Comparison of ENCODE assay signal across 9 mouse cellular contexts in the genomic region with DNA sequence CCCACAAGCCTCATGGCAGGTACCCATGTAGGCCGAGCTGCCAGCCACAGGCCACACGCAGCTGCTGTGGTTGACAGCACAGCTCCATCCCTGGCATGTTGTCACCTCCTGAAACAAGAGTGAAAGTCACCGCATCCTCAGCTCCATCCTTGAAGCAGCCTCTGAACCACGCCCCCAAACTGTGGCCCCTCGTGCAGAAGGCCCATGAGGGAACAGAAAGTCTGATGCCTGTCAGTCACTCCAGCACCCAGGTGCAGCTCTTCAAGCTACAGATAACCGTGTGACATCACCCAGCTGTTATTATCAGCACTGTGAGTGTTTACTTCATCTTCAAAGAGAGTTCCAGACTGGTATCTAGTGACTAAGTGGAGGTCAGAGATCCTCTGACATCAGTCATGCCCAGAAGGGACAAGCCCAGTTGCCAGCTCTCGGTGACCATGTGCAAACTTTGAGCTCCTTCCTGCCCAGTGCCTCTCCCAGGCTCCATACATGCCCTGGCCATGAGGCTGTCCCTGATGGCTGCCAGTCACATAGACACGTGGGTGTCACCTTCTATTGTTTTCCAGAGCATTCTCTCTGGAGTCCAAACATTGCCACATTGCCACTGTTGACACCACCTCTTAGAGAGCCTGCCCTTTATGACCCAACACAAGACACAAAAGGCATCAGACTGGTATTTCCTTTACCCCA.
A peak's percentile ranks its signal among the peaks of the same experiment; 100 is the strongest.
DNase-seq lines count a peak whose midpoint lies in the region; ATAC-seq and TF ChIP-seq lines count a peak whose summit lies in the region.
"Had no signal": no experiment of that assay in that cellular context is flagged by ENCODE, and none has a peak within 500 bp of the region (broad histone marks: within the 10 kb centered on the region; RNA-seq: fewer than 3 reads in every experiment).

No protein-coding gene starts in this region.

- no peak overlapping the region for H3K4me2 ChIP-seq in liver, embryonic 13.5 days
- no peak overlapping the region for H3K4me2 ChIP-seq in kidney, embryonic 14.5 days (replicated peaks; ENCODE audit: low read depth, low read length)
- H3K4me2 ChIP-seq: midbrain, embryonic 15.5 days had no signal

- no peaks in the 10 kb centered on the region for H3K9me3 ChIP-seq in liver, embryonic 13.5 days (replicated peaks)
- no peaks in the 10 kb centered on the region for H3K9me3 ChIP-seq in kidney, embryonic 14.5 days (ENCODE audit: control insufficient read depth, low read length)
- H3K9me3 ChIP-seq: midbrain, embryonic 15.5 days had no signal

- peak overlapping the region; percentile 87 for H3K27ac ChIP-seq in heart, adult 2 months
- H3K27ac ChIP-seq in liver, embryonic 13.5 days = peak overlapping the region; percentile 16; the same call in 1 of the 2 replicates
- H3K27ac ChIP-seq in left cerebral cortex, adult 2 months = no peak overlapping the region
- no peak overlapping the region for H3K27ac ChIP-seq in kidney, embryonic 14.5 days (ENCODE audit: low read depth, low read length)
- H3K27ac ChIP-seq: midbrain, embryonic 15.5 days had no signal

- H3K36me3 ChIP-seq in heart, adult 2 months (ENCODE audit: control insufficient read depth, insufficient read depth, low read length) = no peaks in the 10 kb centered on the region
- H3K36me3 ChIP-seq in liver, embryonic 13.5 days = no peaks in the 10 kb centered on the region
- H3K36me3 ChIP-seq in kidney, embryonic 14.5 days (ENCODE audit: control insufficient read depth, insufficient read depth, low read length) = no peaks in the 10 kb centered on the region
- H3K36me3 ChIP-seq: midbrain, embryonic 15.5 days had no signal

- no peaks in the 10 kb centered on the region for H3K79me2 ChIP-seq in heart, adult 2 months (replicated peaks; ENCODE audit: control insufficient read depth, insufficient read depth, low read length)

- no peak for TF ChIP-seq CTCF in heart, adult 2 months (IDR thresholded peaks at IDR 0.05)
- no peak for TF ChIP-seq CTCF in left cerebral cortex, adult 2 months (IDR thresholded peaks at IDR 0.05)

- DNase-seq in heart, adult 2 months = peak in 1 of 2 experiments; percentile 57
- DNase-seq in heart, adult 9 months (ENCODE audit: low spot score in 2 of 2) = no peak
- peak; percentile 59 to 62 for DNase-seq in adrenal gland, postnatal 36 days
- DNase-seq in liver, embryonic 13.5 days = peak; percentile 34
- DNase-seq in spleen, postnatal 14 days (ENCODE audit: low spot score in 2 of 2) = peak; percentile 34 to 52
- no peak for DNase-seq in left cerebral cortex, adult 8-10 months (ENCODE audit: low spot score in 2 of 2)
- DNase-seq in left cerebral cortex, adult 2 months (ENCODE audit: extremely low spot score in 1 of 2, low spot score in 2 of 2) = no peak

- no peak for TF ChIP-seq EP300 in heart, adult 2 months (IDR thresholded peaks at IDR 0.05; ENCODE audit: insufficient read depth, low read depth, low read length)

- H3K4me1 ChIP-seq in heart, adult 2 months (ENCODE audit: control insufficient read depth, insufficient read depth, low read length) = peaks cover 37% of the 10 kb centered on the region
- peaks cover 52% of the 10 kb centered on the region for H3K4me1 ChIP-seq in liver, embryonic 13.5 days (replicated peaks)
- H3K4me1 ChIP-seq in kidney, embryonic 14.5 days (ENCODE audit: control insufficient read depth, insufficient read depth, low read length) = peaks cover 16% of the 10 kb centered on the region
- H3K4me1 ChIP-seq: midbrain, embryonic 15.5 days had no signal

- intact Hi-C loops in heart, adult 2 months (cut with DNase I) = no loop called here
- intact Hi-C loops in left cerebral cortex, adult 2 months (cut with DNase I) = no loop called here

- H3K9ac ChIP-seq in heart, adult 2 months (ENCODE audit: low read depth, low read length) = no peak overlapping the region; the same call in 1 of the 2 replicates
- 0 out of 2 replicates have a peak overlapping the region, but pooled peaks have one; percentile 23 for H3K9ac ChIP-seq in liver, embryonic 13.5 days
- no peak overlapping the region for H3K9ac ChIP-seq in kidney, embryonic 14.5 days (ENCODE audit: low read depth, low read length)
- H3K9ac ChIP-seq: midbrain, embryonic 15.5 days had no signal

- 56% methylated on average over 8 of the region's 8 CpGs for WGBS in heart, adult 2 months
- WGBS in liver, embryonic 13.5 days (ENCODE audit: insufficient replicate concordance) = 31% methylated on average over 8 of the region's 8 CpGs
- WGBS in kidney, embryonic 14.5 days = 53% methylated on average over 8 of the region's 8 CpGs

- no peaks in the 10 kb centered on the region for H3K27me3 ChIP-seq in heart, adult 2 months (ENCODE audit: control insufficient read depth, insufficient read depth, low read length)
- no peaks in the 10 kb centered on the region for H3K27me3 ChIP-seq in liver, embryonic 13.5 days
- no peaks in the 10 kb centered on the region for H3K27me3 ChIP-seq in kidney, embryonic 14.5 days (ENCODE audit: control insufficient read depth, insufficient read depth, low read length)
- H3K27me3 ChIP-seq: midbrain, embryonic 15.5 days had no signal

- no peak for TF ChIP-seq POLR2A in heart, adult 2 months (IDR thresholded peaks at IDR 0.05; ENCODE audit: insufficient read depth, low read depth, low read length)

- ATAC-seq in liver, embryonic 13.5 days (ENCODE audit: low read depth) = peak; percentile 63
- no peak; the same call in 1 of the 2 replicates for ATAC-seq in kidney, embryonic 14.5 days (ENCODE audit: low FRiP score, low TSS enrichment)
- ATAC-seq: midbrain, embryonic 15.5 days had no signal

- no peak overlapping the region for H3K4me3 ChIP-seq in heart, adult 2 months
- H3K4me3 ChIP-seq in liver, embryonic 13.5 days (replicated peaks) = no peak overlapping the region
- no peak overlapping the region for H3K4me3 ChIP-seq in left cerebral cortex, adult 2 months
- no peak overlapping the region for H3K4me3 ChIP-seq in kidney, embryonic 14.5 days (ENCODE audit: low read length)
- H3K4me3 ChIP-seq: midbrain, embryonic 15.5 days had no signal

Comparison
In these comparisons a context has a peak if more than half of its experiments do, and no peak if none do; other contexts are left out.
1. DNase-seq: peak in adrenal gland, postnatal 36 days (2 of 2), liver, embryonic 13.5 days (single experiment) and spleen, postnatal 14 days (2 of 2); none in heart, adult 9 months (0 of 2), left cerebral cortex, adult 8-10 months (0 of 2) and left cerebral cortex, adult 2 months (0 of 2).
2. H3K27ac ChIP-seq: peak in heart, adult 2 months (single experiment) and liver, embryonic 13.5 days (single experiment); none in left cerebral cortex, adult 2 months (single experiment) and kidney, embryonic 14.5 days (single experiment).